Mouse (Mus musculus) stomach, embryonic 15.5 days (tissue): ENCODE measurements around the gene Erg. TPM values are rescaled to one million over a fixed set of nuclear protein-coding genes. Genes with fewer than 3 reads are reported as not detected.
A peak's percentile ranks its signal among the peaks of the same experiment; 100 is the strongest.

ENCODE experiments used
- ATAC-seq: fragments of 200-750 bp; cut with Nextera tagmentation; 2 replicates; pipeline ENCODE4 v1.8.0; 2017; ENCODE audit warnings: low read depth, moderate number of reproducible peaks, moderate TSS enrichment; ENCODE audit not compliant: insufficient read depth, low FRiP score
- H3K27ac ChIP-seq: fragments of 300-500 bp; sonication (generic); 2 replicates; pipeline ENCODE4 v1.5.1; 2015; ENCODE audit warnings: mild to moderate bottlenecking, inconsistent platforms
- H3K27me3 ChIP-seq: fragments of 300-500 bp; sonication (generic); replicated peaks from 2 replicates; pipeline ENCODE4 v1.6.1; 2015; ENCODE audit warnings: inconsistent platforms
- H3K36me3 ChIP-seq: fragments of 300-500 bp; sonication (generic); 2 replicates; pipeline ENCODE4 v1.6.1; 2015; ENCODE audit warnings: inconsistent platforms
- H3K4me1 ChIP-seq: fragments of 300-500 bp; sonication (generic); 2 replicates; pipeline ENCODE4 v1.6.1; 2015; ENCODE audit warnings: inconsistent platforms
- H3K4me2 ChIP-seq: fragments of 300-500 bp; sonication (generic); 2 replicates; pipeline ENCODE4 v1.6.1; 2015; ENCODE audit warnings: mild to moderate bottlenecking, inconsistent platforms
- H3K4me3 ChIP-seq: fragments of 300-500 bp; sonication (generic); replicated peaks from 2 replicates; pipeline ENCODE4 v1.5.1; 2015; ENCODE audit warnings: inconsistent platforms
- H3K9ac ChIP-seq: fragments of 300-500 bp; sonication (generic); 2 replicates; pipeline ENCODE4 v1.6.1; 2015; ENCODE audit warnings: inconsistent platforms
- H3K9me3 ChIP-seq: fragments of 300-500 bp; sonication (generic); 2 replicates; pipeline ENCODE4 v1.6.1; 2016; ENCODE audit warnings: inconsistent platforms
- WGBS: fragments of 180-500 bp; shearing (Covaris S2); methylation state at CpG from one replicate; pipeline ENCODE4 v1.1.7; 2015; 5-methylcytosine and 5-hydroxymethylcytosine counted together
- polyA plus RNA-seq: library from polyadenylated mRNA; unstranded; fragments of >200 nt; fragmentation: Nextera tagmentation; extraction: Ambion mirVana; gene quantifications from 2 replicates; pipeline ENCODE4 v1.2.1, GENCODE M21; 2015

Erg gene
- polyA plus RNA-seq, 1 experiment from 2014 or later = 6.0 TPM

DNA sequence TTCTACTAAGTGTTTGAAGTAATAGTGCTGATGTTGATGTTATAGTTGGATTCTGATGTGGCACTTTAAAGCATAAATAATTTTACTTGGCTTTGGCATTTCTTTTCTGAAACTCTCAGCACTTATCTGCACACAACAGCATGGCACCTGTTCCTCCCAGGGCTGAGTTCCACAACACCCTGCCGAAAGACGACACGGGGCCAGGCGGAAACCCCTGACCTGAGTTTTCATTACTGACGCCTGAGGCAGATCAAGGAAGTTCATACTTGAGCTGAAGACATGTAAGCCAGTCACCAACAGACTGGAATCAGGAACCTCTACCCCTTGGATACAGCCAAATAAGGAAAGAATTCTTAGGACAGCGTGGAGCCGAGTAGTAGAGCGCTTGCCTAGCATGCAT, 134.0 kb downstream of the Erg start:
- H3K4me2 ChIP-seq = no peak overlapping the region
- no peak for ATAC-seq
- 78% methylated on average over 8 of the region's 8 CpGs for WGBS

GRCm38 (mm10) chr16:95449361-95449725, 137.1 kb downstream of the Erg start:
- 41% methylated on average over 5 of the region's 5 CpGs for WGBS
- no peak overlapping the region for H3K4me3 ChIP-seq
- H3K36me3 ChIP-seq = no peaks in the 10 kb centered on the region
- H3K27me3 ChIP-seq = no peaks in the 10 kb centered on the region
- H3K4me1 ChIP-seq = no peaks in the 10 kb centered on the region
- no peak overlapping the region for H3K9ac ChIP-seq
- no peak overlapping the region for H3K4me2 ChIP-seq
- H3K9me3 ChIP-seq = no peaks in the 10 kb centered on the region
- no peak overlapping the region for H3K27ac ChIP-seq
- no peak for ATAC-seq

More for the DNA sequence above, 134.0 kb downstream of the Erg start:
- Histone ChIP-seq H3K27me3 (no peaks in the 10 kb centered on the region), H3K27ac (no peak overlapping the region), H3K9me3 (no peaks in the 10 kb centered on the region), H3K9ac (no peak overlapping the region), H3K36me3 (no peaks in the 10 kb centered on the region), H3K4me3 (no peak overlapping the region), H3K4me1 (no peaks in the 10 kb centered on the region)

- ATAC-seq = no peak
- Histone ChIP-seq H3K4me1 (no peaks in the 10 kb centered on the region), H3K36me3 (no peaks in the 10 kb centered on the region), H3K9me3 (no peaks in the 10 kb centered on the region), H3K27ac (no peak overlapping the region), H3K4me3 (no peak overlapping the region), H3K9ac (no peak overlapping the region), H3K4me2 (no peak overlapping the region), H3K27me3 (no peaks in the 10 kb centered on the region)
- 68% methylated on average over 9 of the region's 9 CpGs for WGBS
Observed at GRCm38 (mm10) chr16:95448643-95449360, 137.6 kb downstream of the Erg start.

DNA sequence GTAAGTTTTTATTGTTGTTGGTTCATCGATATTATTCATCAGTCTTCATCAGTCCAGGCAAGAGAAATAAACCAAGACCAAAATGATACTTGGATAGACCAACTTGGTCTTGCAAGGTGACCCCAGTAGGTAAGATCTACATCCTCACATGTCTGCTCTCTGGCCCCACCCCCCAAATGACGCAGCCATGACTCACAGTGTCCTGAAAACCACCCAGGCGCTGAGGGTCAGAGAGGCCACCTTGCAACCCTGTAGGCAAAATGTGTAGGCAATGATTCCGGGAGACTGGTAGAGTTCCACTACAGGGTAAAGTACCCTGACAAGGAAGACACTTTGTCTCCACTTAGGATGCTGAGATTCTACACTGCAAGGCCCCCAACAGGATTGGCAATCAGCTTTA, 138.5 kb downstream of the Erg start:
- H3K9me3 ChIP-seq = no peaks in the 10 kb centered on the region
- H3K27ac ChIP-seq = no peak overlapping the region
- no peak for ATAC-seq
- no peaks in the 10 kb centered on the region for H3K36me3 ChIP-seq
- no peak overlapping the region for H3K4me2 ChIP-seq
- H3K4me3 ChIP-seq = no peak overlapping the region
- H3K27me3 ChIP-seq = no peaks in the 10 kb centered on the region
- H3K4me1 ChIP-seq = no peaks in the 10 kb centered on the region
- WGBS = 73% methylated on average over 4 of the region's 4 CpGs
- H3K9ac ChIP-seq = no peak overlapping the region

DNA sequence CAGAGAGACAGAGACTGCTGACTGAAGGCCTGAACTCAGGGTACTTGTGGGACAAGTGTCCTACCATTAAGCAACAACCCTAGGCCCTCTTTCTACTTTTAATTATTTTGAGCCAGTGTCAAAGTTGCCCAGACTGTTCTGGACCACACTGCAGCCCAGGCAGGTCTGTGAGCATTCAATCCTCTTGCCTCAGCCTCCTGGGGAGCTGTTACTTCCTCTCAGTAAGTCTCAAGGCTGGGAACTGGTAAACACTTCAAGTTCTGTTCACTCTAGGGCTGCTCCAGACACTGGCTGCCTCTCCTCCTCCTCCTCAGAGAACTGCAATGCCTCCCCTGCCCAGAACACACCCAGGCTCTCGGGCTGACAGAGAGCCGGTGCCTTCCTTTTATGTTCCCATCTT, 140.0 kb downstream of the Erg start:
- Histone ChIP-seq H3K4me3 (no peak overlapping the region), H3K36me3 (no peaks in the 10 kb centered on the region), H3K4me1 (no peaks in the 10 kb centered on the region), H3K27ac (no peak overlapping the region), H3K9me3 (no peaks in the 10 kb centered on the region), H3K27me3 (no peaks in the 10 kb centered on the region), H3K4me2 (no peak overlapping the region), H3K9ac (no peak overlapping the region)
- 56% methylated on average over 2 of the region's 2 CpGs for WGBS
- no peak for ATAC-seq

DNA sequence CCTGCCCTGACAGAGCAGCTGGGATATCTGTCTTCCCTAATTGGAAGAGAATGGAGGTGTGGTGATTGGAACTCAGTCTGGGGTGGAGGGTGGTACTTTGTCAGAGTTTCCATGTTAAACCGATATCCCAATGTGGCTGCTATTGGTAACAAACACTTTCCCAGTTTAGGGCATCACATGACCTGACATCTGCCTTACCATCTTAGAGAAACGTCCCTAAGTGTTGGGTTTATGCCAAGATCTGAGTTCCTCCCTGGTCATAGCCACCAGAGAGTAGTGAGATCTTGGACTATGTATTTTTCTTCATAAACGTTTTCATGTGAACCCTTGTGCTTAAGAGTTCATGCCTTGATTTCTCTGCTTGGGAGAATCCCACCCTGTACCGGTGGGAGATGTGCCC, 144.4 kb downstream of the Erg start:
- no peaks in the 10 kb centered on the region for H3K27me3 ChIP-seq
- H3K27ac ChIP-seq = no peak overlapping the region
- no peak for ATAC-seq
- WGBS = 54% methylated on average over 4 of the region's 4 CpGs
- no peak overlapping the region for H3K4me2 ChIP-seq
- H3K9me3 ChIP-seq = no peaks in the 10 kb centered on the region
- H3K4me3 ChIP-seq = no peak overlapping the region
- H3K4me1 ChIP-seq = 0 out of 2 replicates have a peak, but pooled peaks cover 5% of the 10 kb centered on the region
- no peaks in the 10 kb centered on the region for H3K36me3 ChIP-seq
- no peak overlapping the region for H3K9ac ChIP-seq

DNA sequence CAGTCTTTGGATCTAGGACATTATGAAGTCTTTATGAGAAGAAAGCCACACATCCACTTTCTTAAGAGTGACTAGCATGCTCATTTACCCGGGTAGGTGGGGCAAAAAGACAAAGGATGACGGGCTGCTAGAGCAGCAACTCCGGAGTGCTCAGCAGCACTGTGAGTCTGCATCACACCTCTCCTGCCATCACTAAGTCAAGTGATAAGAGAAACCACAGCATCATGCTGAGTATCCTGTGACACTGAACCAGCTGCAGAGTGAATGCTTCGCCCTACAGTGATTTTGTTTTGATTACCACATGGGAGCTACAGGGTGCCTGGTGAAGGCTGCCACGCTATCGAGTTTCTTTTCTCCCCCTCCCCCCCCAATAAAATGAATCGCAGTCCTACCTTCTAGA, 145.2 kb downstream of the Erg start:
- no peak overlapping the region for H3K9ac ChIP-seq
- 0 out of 2 replicates have a peak, but pooled peaks cover 5% of the 10 kb centered on the region for H3K4me1 ChIP-seq
- no peaks in the 10 kb centered on the region for H3K36me3 ChIP-seq
- no peaks in the 10 kb centered on the region for H3K27me3 ChIP-seq
- H3K4me3 ChIP-seq = no peak overlapping the region
- WGBS = 62% methylated on average over 7 of the region's 7 CpGs
- H3K4me2 ChIP-seq = no peak overlapping the region
- H3K9me3 ChIP-seq = no peaks in the 10 kb centered on the region
- ATAC-seq = no peak
- no peak overlapping the region for H3K27ac ChIP-seq

DNA sequence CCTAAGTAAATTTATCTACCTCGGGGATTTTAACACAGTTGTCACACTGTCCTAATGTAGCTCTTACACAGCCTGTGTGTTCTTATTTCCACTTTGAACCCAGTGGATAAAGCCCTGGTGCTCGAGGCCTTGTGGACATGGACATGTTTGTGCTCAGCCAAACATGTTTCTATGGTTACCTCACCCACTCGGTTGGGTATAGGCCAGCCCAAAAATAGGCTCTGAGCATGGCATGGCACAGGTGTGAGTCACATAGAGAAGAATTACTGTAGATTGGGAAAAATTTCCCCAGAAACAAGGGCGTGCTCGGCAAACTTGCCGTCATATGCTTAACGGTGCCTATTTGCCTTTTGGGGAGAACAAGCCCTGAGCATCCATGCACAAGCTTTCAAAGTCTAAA, 146.1 kb downstream of the Erg start:
- Histone ChIP-seq H3K9me3 (no peaks in the 10 kb centered on the region), H3K36me3 (no peaks in the 10 kb centered on the region), H3K9ac (no peak overlapping the region), H3K27ac (no peak overlapping the region), H3K27me3 (no peaks in the 10 kb centered on the region), H3K4me1 (0 out of 2 replicates have a peak, but pooled peaks cover 5% of the 10 kb centered on the region), H3K4me3 (no peak overlapping the region), H3K4me2 (no peak overlapping the region)
- 80% methylated on average over 7 of the region's 7 CpGs for WGBS
- no peak for ATAC-seq

- H3K4me1 ChIP-seq = 0 out of 2 replicates have a peak, but pooled peaks cover 5% of the 10 kb centered on the region
- no peak overlapping the region for H3K4me3 ChIP-seq
- no peak for ATAC-seq
- no peak overlapping the region for H3K9ac ChIP-seq
- no peaks in the 10 kb centered on the region for H3K27me3 ChIP-seq
- 29% methylated on average over 8 of the region's 8 CpGs for WGBS
- no peaks in the 10 kb centered on the region for H3K36me3 ChIP-seq
- H3K4me2 ChIP-seq = no peak overlapping the region; the same call in 1 of the 2 replicates
- no peaks in the 10 kb centered on the region for H3K9me3 ChIP-seq
- H3K27ac ChIP-seq = peak overlapping the region; percentile 28; the same call in 1 of the 2 replicates
Observed at GRCm38 (mm10) chr16:95439794-95440193, 146.6 kb downstream of the Erg start.

GRCm38 (mm10) chr16:95438848-95439540, 147.4 kb downstream of the Erg start:
- 0 out of 2 replicates have a peak, but pooled peaks cover 5% of the 10 kb centered on the region for H3K4me1 ChIP-seq
- no peaks in the 10 kb centered on the region for H3K36me3 ChIP-seq
- no peak for ATAC-seq
- no peak overlapping the region for H3K4me3 ChIP-seq
- H3K4me2 ChIP-seq = no peak overlapping the region
- peak overlapping the region; percentile 28; the same call in 1 of the 2 replicates for H3K27ac ChIP-seq
- no peak overlapping the region for H3K9ac ChIP-seq
- WGBS = 55% methylated on average over 17 of the region's 17 CpGs
- H3K9me3 ChIP-seq = no peaks in the 10 kb centered on the region
- no peaks in the 10 kb centered on the region for H3K27me3 ChIP-seq

DNA sequence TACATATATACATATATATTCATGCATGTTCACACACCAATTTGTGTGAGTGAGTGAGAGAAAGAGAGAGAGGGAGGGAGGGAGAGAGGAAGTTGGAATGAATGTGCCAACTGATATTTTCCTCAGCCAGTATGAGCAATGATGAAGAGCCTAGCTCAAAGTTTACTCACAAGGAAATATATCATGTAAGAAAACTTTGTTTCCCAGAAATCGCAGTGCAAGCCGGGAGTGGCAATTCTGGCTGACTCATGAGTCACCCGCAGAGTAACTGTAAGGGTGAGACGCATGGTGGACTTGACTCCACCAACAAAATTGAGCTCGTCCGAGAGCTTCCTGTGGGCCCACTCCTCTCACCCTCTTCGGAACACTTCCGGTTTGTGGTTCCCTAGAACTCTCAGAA, 149.8 kb downstream of the Erg start:
- 0 out of 2 replicates have a peak, but pooled peaks cover 5% of the 10 kb centered on the region for H3K4me1 ChIP-seq
- H3K4me2 ChIP-seq = no peak overlapping the region
- no peak overlapping the region for H3K27ac ChIP-seq
- no peak overlapping the region for H3K4me3 ChIP-seq
- H3K27me3 ChIP-seq = no peaks in the 10 kb centered on the region
- H3K9ac ChIP-seq = no peak overlapping the region
- 74% methylated on average over 8 of the region's 8 CpGs for WGBS
- no peaks in the 10 kb centered on the region for H3K9me3 ChIP-seq
- H3K36me3 ChIP-seq = no peaks in the 10 kb centered on the region
- ATAC-seq = no peak

DNA sequence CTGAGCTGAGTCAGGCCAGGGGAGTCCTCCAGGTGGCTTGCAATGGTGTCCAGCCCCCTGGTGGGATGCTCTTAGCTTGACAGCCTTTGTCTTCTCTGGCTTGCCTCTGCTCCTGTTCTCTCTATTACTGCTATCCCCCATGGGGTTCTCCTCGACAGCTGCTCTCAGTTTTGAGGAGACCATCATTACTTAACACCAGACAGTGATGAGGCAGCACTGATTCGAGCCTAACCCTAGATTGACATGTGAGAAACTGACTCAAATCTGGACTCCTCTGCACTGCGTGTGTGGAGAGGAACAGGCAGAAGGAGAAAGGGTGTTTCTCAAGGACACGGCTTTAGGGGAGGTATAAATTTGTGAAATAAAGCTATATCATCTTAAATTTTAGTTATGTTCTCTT, 150.3 kb downstream of the Erg start:
- no peak for ATAC-seq
- no peak overlapping the region for H3K9ac ChIP-seq
- H3K9me3 ChIP-seq = no peaks in the 10 kb centered on the region
- no peak overlapping the region for H3K4me2 ChIP-seq
- no peaks in the 10 kb centered on the region for H3K36me3 ChIP-seq
- no peaks in the 10 kb centered on the region for H3K27me3 ChIP-seq
- H3K4me1 ChIP-seq = 0 out of 2 replicates have a peak, but pooled peaks cover 5% of the 10 kb centered on the region
- H3K4me3 ChIP-seq = no peak overlapping the region
- H3K27ac ChIP-seq = no peak overlapping the region
- 78% methylated on average over 4 of the region's 4 CpGs for WGBS
